Mouse (Mus musculus) embryonic facial prominence, embryonic 15.5 days (tissue): ENCODE measurements around the gene Vwf. TPM values are rescaled to one million over a fixed set of nuclear protein-coding genes. Genes with fewer than 3 reads are reported as not detected.

Source experiments
- ATAC-seq: fragments of 200-750 bp; cut with Nextera tagmentation; 2 replicates; pipeline ENCODE4 v1.8.0; 2017; ENCODE audit warnings: low read depth, moderate TSS enrichment; ENCODE audit not compliant: insufficient number of reproducible peaks, low FRiP score, low TSS enrichment
- H3K27ac ChIP-seq: fragments of 300-500 bp; sonication (generic); replicated peaks from 2 replicates; pipeline ENCODE4 v1.5.1; 2015; ENCODE audit warnings: mild to moderate bottlenecking, inconsistent platforms
- H3K27me3 ChIP-seq: fragments of 300-500 bp; sonication (generic); 2 replicates; pipeline ENCODE4 v1.6.1; 2015; ENCODE audit warnings: inconsistent platforms
- H3K36me3 ChIP-seq: fragments of 300-500 bp; sonication (generic); 2 replicates; pipeline ENCODE4 v1.6.1; 2015; ENCODE audit warnings: mild to moderate bottlenecking, inconsistent platforms
- H3K4me1 ChIP-seq: fragments of 300-500 bp; sonication (generic); 2 replicates; pipeline ENCODE4 v1.6.1; 2015; ENCODE audit warnings: inconsistent platforms
- H3K4me2 ChIP-seq: fragments of 300-500 bp; sonication (generic); replicated peaks from 2 replicates; pipeline ENCODE4 v1.6.1; 2015; ENCODE audit warnings: mild to moderate bottlenecking, inconsistent platforms
- H3K4me3 ChIP-seq: fragments of 300-500 bp; sonication (generic); replicated peaks from 2 replicates; pipeline ENCODE4 v1.5.1; 2015; ENCODE audit warnings: mild to moderate bottlenecking, inconsistent platforms
- H3K9ac ChIP-seq: fragments of 300-500 bp; sonication (generic); 2 replicates; pipeline ENCODE4 v1.6.1; 2015; ENCODE audit warnings: inconsistent platforms
- H3K9me3 ChIP-seq: fragments of 300-500 bp; sonication (generic); replicated peaks from 2 replicates; pipeline ENCODE4 v1.6.1; 2016; ENCODE audit warnings: inconsistent platforms
- WGBS: fragments of 180-500 bp; shearing (Covaris S2); methylation state at CpG from one replicate; pipeline ENCODE4 v1.1.7; 2015; 5-methylcytosine and 5-hydroxymethylcytosine counted together
- polyA plus RNA-seq: library from polyadenylated mRNA; unstranded; fragments of >200 nt; fragmentation: Nextera tagmentation; extraction: Ambion mirVana; gene quantifications from 2 replicates; pipeline ENCODE4 v1.2.1, GENCODE M21; 2015

Gene Vwf
- polyA plus RNA-seq, 1 experiment from 2014 or later = 9.4 TPM

GRCm38 (mm10) chr6:125521558-125522193, 24.9 kb upstream of the Vwf start:
- no peak for ATAC-seq
- 41% methylated on average over 5 of the region's 5 CpGs for WGBS
- no peak overlapping the region for H3K4me3 ChIP-seq
- H3K9me3 ChIP-seq = no peaks in the 10 kb centered on the region
- peaks cover 3% of the 10 kb centered on the region; the same call in 1 of the 2 replicates for H3K4me1 ChIP-seq
- H3K4me2 ChIP-seq = no peak overlapping the region
- H3K9ac ChIP-seq = no peak overlapping the region
- H3K27me3 ChIP-seq = no peaks in the 10 kb centered on the region
- no peak overlapping the region for H3K27ac ChIP-seq
- no peaks in the 10 kb centered on the region for H3K36me3 ChIP-seq

- no peak for ATAC-seq
- peaks cover 3% of the 10 kb centered on the region; the same call in 1 of the 2 replicates for H3K4me1 ChIP-seq
- 90% methylated on average over 6 of the region's 6 CpGs for WGBS
- H3K4me2 ChIP-seq = no peak overlapping the region
- H3K9me3 ChIP-seq = no peaks in the 10 kb centered on the region
- H3K36me3 ChIP-seq = no peaks in the 10 kb centered on the region
- no peak overlapping the region for H3K4me3 ChIP-seq
- no peak overlapping the region for H3K27ac ChIP-seq
- no peak overlapping the region for H3K9ac ChIP-seq
- no peaks in the 10 kb centered on the region for H3K27me3 ChIP-seq
Observed at GRCm38 (mm10) chr6:125524027-125524426, 22.5 kb upstream of the Vwf start.

GRCm38 (mm10) chr6:125526066-125526465, 20.5 kb upstream of the Vwf start:
- no peaks in the 10 kb centered on the region for H3K9me3 ChIP-seq
- peaks cover 3% of the 10 kb centered on the region; the same call in 1 of the 2 replicates for H3K4me1 ChIP-seq
- H3K27me3 ChIP-seq = no peaks in the 10 kb centered on the region
- ATAC-seq = no peak
- H3K27ac ChIP-seq = no peak overlapping the region
- H3K4me2 ChIP-seq = no peak overlapping the region
- H3K9ac ChIP-seq = no peak overlapping the region
- H3K4me3 ChIP-seq = no peak overlapping the region
- no peaks in the 10 kb centered on the region for H3K36me3 ChIP-seq
- 53% methylated on average over 3 of the region's 3 CpGs for WGBS

- 83% methylated on average over 9 of the region's 9 CpGs for WGBS
- no peak for ATAC-seq
Observed at GRCm38 (mm10) chr6:125528614-125529200, 17.9 kb upstream of the Vwf start.

GRCm38 (mm10) chr6:125529479-125529878, 17.1 kb upstream of the Vwf start:
- Histone ChIP-seq H3K4me3 (no peak overlapping the region), H3K27ac (no peak overlapping the region), H3K4me2 (no peak overlapping the region), H3K9me3 (no peaks in the 10 kb centered on the region), H3K36me3 (no peaks in the 10 kb centered on the region), H3K9ac (no peak overlapping the region), H3K27me3 (no peaks in the 10 kb centered on the region), H3K4me1 (no peaks in the 10 kb centered on the region)
- 79% methylated on average over 5 of the region's 5 CpGs for WGBS
- ATAC-seq = no peak

More at GRCm38 (mm10) chr6:125528614-125529200, 17.9 kb upstream of the Vwf start:
- Histone ChIP-seq H3K27ac (no peak overlapping the region), H3K27me3 (no peaks in the 10 kb centered on the region), H3K4me3 (no peak overlapping the region), H3K9ac (no peak overlapping the region), H3K9me3 (no peaks in the 10 kb centered on the region), H3K4me2 (no peak overlapping the region), H3K4me1 (no peaks in the 10 kb centered on the region), H3K36me3 (no peaks in the 10 kb centered on the region)

- Histone ChIP-seq H3K4me3 (no peak overlapping the region), H3K27ac (no peak overlapping the region), H3K4me2 (no peak overlapping the region), H3K4me1 (no peaks in the 10 kb centered on the region), H3K27me3 (no peaks in the 10 kb centered on the region), H3K36me3 (no peaks in the 10 kb centered on the region), H3K9me3 (no peaks in the 10 kb centered on the region), H3K9ac (no peak overlapping the region)
- 81% methylated on average over 11 of the region's 11 CpGs for WGBS
- ATAC-seq = no peak
Observed at GRCm38 (mm10) chr6:125533104-125533650, 13.4 kb upstream of the Vwf start.

- Histone ChIP-seq H3K4me3 (no peak overlapping the region), H3K27ac (no peak overlapping the region), H3K27me3 (no peaks in the 10 kb centered on the region), H3K9me3 (no peaks in the 10 kb centered on the region), H3K4me1 (0 out of 2 replicates have a peak, but pooled peaks cover 3% of the 10 kb centered on the region), H3K36me3 (no peaks in the 10 kb centered on the region), H3K9ac (no peak overlapping the region), H3K4me2 (no peak overlapping the region)
- WGBS = 73% methylated on average over 5 of the region's 5 CpGs
- no peak for ATAC-seq
Observed at GRCm38 (mm10) chr6:125534990-125535389, 11.6 kb upstream of the Vwf start.

GRCm38 (mm10) chr6:125538469-125538868, 8.1 kb upstream of the Vwf start:
- H3K27ac ChIP-seq = no peak overlapping the region
- no peaks in the 10 kb centered on the region for H3K9me3 ChIP-seq
- H3K4me2 ChIP-seq = no peak overlapping the region
- 80% methylated on average over 5 of the region's 5 CpGs for WGBS
- no peaks in the 10 kb centered on the region for H3K27me3 ChIP-seq
- H3K4me1 ChIP-seq = 0 out of 2 replicates have a peak, but pooled peaks cover 3% of the 10 kb centered on the region
- H3K4me3 ChIP-seq = no peak overlapping the region
- H3K9ac ChIP-seq = no peak overlapping the region
- no peaks in the 10 kb centered on the region for H3K36me3 ChIP-seq
- no peak for ATAC-seq

GRCm38 (mm10) chr6:125539423-125539822, 7.2 kb upstream of the Vwf start:
- 0 out of 2 replicates have a peak, but pooled peaks cover 3% of the 10 kb centered on the region for H3K4me1 ChIP-seq
- no peaks in the 10 kb centered on the region for H3K9me3 ChIP-seq
- H3K36me3 ChIP-seq = no peaks in the 10 kb centered on the region
- no peak overlapping the region for H3K27ac ChIP-seq
- no peaks in the 10 kb centered on the region for H3K27me3 ChIP-seq
- no peak for ATAC-seq
- no peak overlapping the region for H3K9ac ChIP-seq
- no peak overlapping the region for H3K4me2 ChIP-seq
- H3K4me3 ChIP-seq = no peak overlapping the region
- WGBS = 54% methylated on average over 8 of the region's 8 CpGs

- Histone ChIP-seq H3K4me1 (0 out of 2 replicates have a peak, but pooled peaks cover 3% of the 10 kb centered on the region), H3K4me3 (no peak overlapping the region), H3K36me3 (no peaks in the 10 kb centered on the region), H3K9me3 (no peaks in the 10 kb centered on the region), H3K9ac (no peak overlapping the region), H3K4me2 (no peak overlapping the region), H3K27ac (no peak overlapping the region), H3K27me3 (no peaks in the 10 kb centered on the region)
- WGBS = 81% methylated on average over 10 of the region's 10 CpGs
- ATAC-seq = no peak
Observed at GRCm38 (mm10) chr6:125540199-125540598, 6.4 kb upstream of the Vwf start.

- no peaks in the 10 kb centered on the region for H3K9me3 ChIP-seq
- ATAC-seq = no peak
- no peaks in the 10 kb centered on the region for H3K36me3 ChIP-seq
- H3K4me2 ChIP-seq = no peak overlapping the region
- 78% methylated on average over 6 of the region's 6 CpGs for WGBS
- H3K27me3 ChIP-seq = no peaks in the 10 kb centered on the region
- no peak overlapping the region for H3K4me3 ChIP-seq
- 0 out of 2 replicates have a peak, but pooled peaks cover 3% of the 10 kb centered on the region for H3K4me1 ChIP-seq
- no peak overlapping the region for H3K27ac ChIP-seq
- H3K9ac ChIP-seq = no peak overlapping the region
Observed at GRCm38 (mm10) chr6:125540826-125541225, 5.7 kb upstream of the Vwf start.
